Mouse (Mus musculus): ENCODE results near the gene Vmn1r220. TPM values are rescaled to one million over a fixed set of nuclear protein-coding genes. Genes with fewer than 3 reads are reported as not detected.
"Not testable (repeated sequence)": the region's sequence is repeated elsewhere in the genome, so short reads cannot be mapped to it uniquely, and the experiment has no call there.

Vmn1r220 gene
- total RNA-seq (2022): not detected

GRCm38 (mm10) chr13:23187875-23188274, at the start of gene Vmn1r220:
TSS of gene Vmn1r220 (minus strand) at chr13:23187975.
- DNase-seq: no peak

GRCm38 (mm10) chr13:23235847-23236246, 48.1 kb upstream of the Vmn1r220 start, which contains the start of gene Vmn1r222:
TSS of gene Vmn1r222 (minus strand) at chr13:23235947.
- not testable (repeated sequence) for DNase-seq

DNA sequence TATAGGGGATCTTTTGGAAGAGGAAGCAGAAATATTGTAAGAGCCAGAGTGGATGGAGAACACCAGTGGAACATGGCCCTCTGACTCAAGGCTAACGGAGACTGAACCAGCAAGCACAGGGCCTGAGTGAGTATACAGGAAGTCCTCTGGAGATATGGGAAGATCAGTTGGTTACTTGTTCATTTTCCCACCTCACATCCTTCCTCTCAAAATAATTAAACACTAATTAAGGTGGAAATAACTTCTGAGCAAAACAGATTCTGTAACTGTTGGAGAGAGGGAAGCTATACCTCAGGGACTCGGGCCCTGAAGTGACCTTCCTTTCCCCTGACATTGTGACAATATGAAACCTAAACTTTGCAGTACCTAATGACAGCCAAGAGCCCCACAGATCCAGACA, 26.1 kb upstream of the Vmn1r220 start, which contains the start of gene Vmn1r221:
Gene Vmn1r221, plus strand, starts transcription at position 301 of the 400 bp plus-strand sequence.
- not testable (repeated sequence) for DNase-seq

DNA sequence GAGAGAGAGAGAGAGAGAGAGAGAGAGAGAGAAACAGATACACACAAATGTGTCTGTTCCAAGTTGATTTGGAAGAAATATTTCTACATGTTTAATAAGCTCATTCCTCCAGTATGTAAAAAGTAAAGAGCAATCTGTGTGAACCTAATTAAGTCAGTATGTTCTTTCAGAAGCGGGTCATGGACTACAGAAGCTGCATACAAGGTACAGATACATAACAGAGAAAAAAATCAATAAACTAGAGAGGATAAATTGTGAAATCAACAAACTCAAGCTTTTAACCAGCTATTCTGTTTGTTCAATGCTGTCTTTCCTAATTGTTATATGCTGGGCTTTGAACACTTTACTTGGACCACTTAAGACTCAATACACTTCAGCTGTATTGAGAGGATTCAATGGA, 16.1 kb upstream of the Vmn1r220 start:
- not testable (repeated sequence) for DNase-seq

DNA sequence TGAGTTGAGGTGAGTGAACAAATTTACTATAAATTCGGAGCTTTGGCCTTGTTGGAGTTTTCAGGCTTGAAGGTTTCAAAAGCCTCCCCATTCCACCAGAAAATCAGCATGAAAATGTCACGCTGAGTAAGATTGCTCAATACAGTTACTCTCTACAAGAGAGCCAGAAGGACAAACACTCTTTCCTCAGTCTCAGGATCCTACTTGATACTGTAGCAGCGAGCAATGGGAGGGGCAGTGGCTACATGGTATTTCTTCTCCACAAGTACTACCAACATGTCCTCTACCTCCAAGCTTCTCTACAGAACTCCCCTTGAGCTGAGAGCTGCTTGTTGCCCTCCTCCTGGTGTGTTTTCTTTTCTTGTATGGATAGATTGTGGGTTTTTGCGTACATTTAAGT, 21.3 kb downstream of the Vmn1r220 start:
- DNase-seq: not testable (repeated sequence)

- DNase-seq: no peak
Measured at GRCm38 (mm10) chr13:23159012-23159411, 28.8 kb downstream of the Vmn1r220 start, which contains the start of gene Vmn1r219. TSS of gene Vmn1r219 (plus strand) at chr13:23159312.

GRCm38 (mm10) chr13:23157848-23158247, 29.9 kb downstream of the Vmn1r220 start:
- no peak for DNase-seq

DNA sequence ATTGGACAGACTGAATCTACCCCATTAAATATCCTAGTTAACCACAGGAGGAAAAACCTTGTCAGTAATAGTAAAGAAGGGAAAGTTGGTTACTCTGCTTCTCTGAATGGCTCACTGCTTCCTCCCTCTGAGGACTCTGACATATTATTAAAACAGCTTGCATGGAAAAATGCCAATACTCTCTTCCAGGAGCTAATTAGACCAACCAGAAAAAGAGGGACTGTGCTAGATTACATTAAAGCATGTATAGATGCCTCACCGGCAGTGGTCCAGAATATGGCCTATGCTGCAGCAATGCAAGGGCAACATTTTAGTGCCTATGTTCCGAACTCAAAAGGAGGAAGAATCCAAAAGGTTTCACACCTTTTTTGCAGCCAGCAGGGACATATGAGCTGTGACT, 48.9 kb downstream of the Vmn1r220 start:
- no peak for DNase-seq

- DNase-seq: no peak
Measured at GRCm38 (mm10) chr13:23133501-23133900, 54.3 kb downstream of the Vmn1r220 start.

DNA sequence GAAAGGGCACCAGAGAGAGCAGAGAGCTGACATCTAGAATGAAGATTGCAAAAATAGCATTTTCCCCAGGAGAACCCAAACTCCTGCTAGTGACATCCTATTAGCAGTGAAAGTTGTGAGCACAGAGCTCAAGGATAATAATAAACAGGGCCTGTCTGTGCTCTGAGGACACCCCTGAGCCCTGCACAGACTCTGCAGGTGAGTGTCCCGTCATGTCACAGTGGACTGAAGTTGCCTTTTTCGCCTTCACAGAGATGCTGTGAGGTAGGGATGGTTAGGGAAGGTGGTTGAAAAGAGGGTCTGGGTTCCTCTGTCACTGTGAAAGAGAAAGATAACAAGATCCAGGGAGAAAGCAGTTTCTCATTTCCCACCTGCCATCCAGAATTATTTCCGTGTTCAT, 54.7 kb downstream of the Vmn1r220 start, which contains the start of gene Vmn1r218:
Gene Vmn1r218, plus strand, starts transcription at position 57 of the 400 bp plus-strand sequence.
- DNase-seq: no peak

Other genes starting within 250 kb of the Vmn1r220 start
- gene Vmn1r213, start 180.3 kb downstream of the Vmn1r220 start, total RNA-seq (2022): not detected
- not detected for gene Vmn1r214, start 157.6 kb downstream of the Vmn1r220 start, total RNA-seq (2022)
- not detected for gene Vmn1r215, start 120.0 kb downstream of the Vmn1r220 start, total RNA-seq (2022)
- gene Vmn1r217, start 69.7 kb downstream of the Vmn1r220 start, total RNA-seq (2022): not detected
- gene Vmn1r218, start 54.8 kb downstream of the Vmn1r220 start, total RNA-seq (2022): not detected
- gene Vmn1r219, start 28.7 kb downstream of the Vmn1r220 start, total RNA-seq (2022): not detected
- gene Vmn1r221, start 26.2 kb upstream of the Vmn1r220 start, total RNA-seq (2022): not detected
- gene Vmn1r222, start 48.0 kb upstream of the Vmn1r220 start, total RNA-seq (2022): not detected
- not detected for gene Vmn1r223, start 59.2 kb upstream of the Vmn1r220 start, total RNA-seq (2022)
- 10 to 100 TPM; 20.0 to 26.5 (median 23.6) TPM for gene Zfp322a, start 181.2 kb upstream of the Vmn1r220 start, total RNA-seq (2022)
- gene Abt1, start 235.9 kb upstream of the Vmn1r220 start, total RNA-seq (2022): 1 to 10 TPM; 6.5 to 7.8 (median 7.1) TPM

All from adrenal gland, adult 8-10 months (tissue).